21 mouse cellular contexts compared by ENCODE assay signal in the genomic region with DNA sequence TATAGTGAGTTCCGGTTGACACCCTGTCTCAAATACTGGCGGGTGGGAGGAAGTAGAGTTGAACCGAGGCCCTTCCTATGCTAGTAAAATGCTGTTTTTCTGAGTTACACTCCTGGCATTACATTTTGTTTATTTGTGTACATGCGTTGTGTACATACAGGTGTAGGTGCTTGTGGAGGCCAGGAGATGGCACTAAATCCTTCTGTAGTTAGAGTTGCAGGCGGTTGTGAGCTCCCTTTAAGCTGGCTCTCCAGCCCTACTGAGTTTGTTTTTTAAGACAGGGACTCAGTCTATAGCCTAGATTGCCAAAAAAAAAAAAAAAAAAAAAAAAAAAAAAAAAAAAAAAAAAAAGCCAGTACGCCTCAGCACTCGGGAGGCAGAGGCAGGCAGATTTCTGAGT. TPM values are rescaled to one million over a fixed set of nuclear protein-coding genes. Genes with fewer than 3 reads are reported as not detected.
A peak's percentile ranks its signal among the peaks of the same experiment; 100 is the strongest.
DNase-seq lines count a peak whose midpoint lies in the region; ATAC-seq and TF ChIP-seq lines count a peak whose summit lies in the region.
"Had no signal": no experiment of that assay in that cellular context is flagged by ENCODE, and none has a peak within 500 bp of the region (broad histone marks: within the 10 kb centered on the region; RNA-seq: fewer than 3 reads in every experiment).

No protein-coding gene starts in this region.

- H3K36me3 ChIP-seq in lung, embryonic 14.5 days (ENCODE audit: insufficient read depth): no peaks in the 10 kb centered on the region
- no peaks in the 10 kb centered on the region for H3K36me3 ChIP-seq in ES-Bruce4 (ENCODE audit: control insufficient read depth, insufficient read depth, low read length, poor library complexity, severe bottlenecking)
- no peaks in the 10 kb centered on the region for H3K36me3 ChIP-seq in stomach, postnatal 0 days (ENCODE audit: control insufficient read depth, insufficient read depth, low read length)
- no peaks in the 10 kb centered on the region for H3K36me3 ChIP-seq in hindbrain, embryonic 14.5 days (replicated peaks; ENCODE audit: control insufficient read depth, insufficient read depth)
- H3K36me3 ChIP-seq: heart, embryonic 15.5 days; liver, embryonic 13.5 days; midbrain, embryonic 10.5 days had no signal

- H3K27me3 ChIP-seq in lung, embryonic 14.5 days (ENCODE audit: insufficient read depth, low read length): no peaks in the 10 kb centered on the region
- no peaks in the 10 kb centered on the region for H3K27me3 ChIP-seq in ES-Bruce4 (ENCODE audit: control insufficient read depth, insufficient read depth, low read length, poor library complexity, severe bottlenecking)
- no peaks in the 10 kb centered on the region for H3K27me3 ChIP-seq in stomach, postnatal 0 days (ENCODE audit: control insufficient read depth, insufficient read depth, low read length)
- no peaks in the 10 kb centered on the region for H3K27me3 ChIP-seq in hindbrain, embryonic 14.5 days (ENCODE audit: control insufficient read depth, insufficient read depth, low read length)
- H3K27me3 ChIP-seq: liver, embryonic 13.5 days had no signal

- no peak for DNase-seq in lung, embryonic 14.5 days
- DNase-seq in lung, adult 18-20 months: no peak
- DNase-seq in ZHBTc4 (ENCODE audit: low read depth, low spot score): peak; percentile 79
- DNase-seq in stomach, postnatal 0 days (ENCODE audit: low spot score): no peak
- DNase-seq in hindbrain, embryonic 14.5 days (ENCODE audit: low spot score): no peak
- DNase-seq in spleen, postnatal 10 days (ENCODE audit: low spot score in 2 of 2): no peak
- DNase-seq: gastrocnemius, postnatal 10 days; heart, adult 2 months; kidney, adult 8-10 months; kidney, postnatal 14 days; liver, embryonic 13.5 days; right cerebral cortex, postnatal 25 days; thymus, postnatal 36 days had no signal

- TF ChIP-seq EP300 in ES-Bruce4 (IDR thresholded peaks at IDR 0.05; ENCODE audit: insufficient read depth, low read depth, low read length): no peak
- no peak for TF ChIP-seq EP300 in stomach, postnatal 0 days (optimal IDR thresholded peaks at IDR 0.05)

- H3K4me2 ChIP-seq in lung, embryonic 14.5 days: no peak overlapping the region
- H3K4me2 ChIP-seq in stomach, postnatal 0 days (replicated peaks; ENCODE audit: low read depth): no peak overlapping the region
- no peak overlapping the region for H3K4me2 ChIP-seq in hindbrain, embryonic 14.5 days (replicated peaks)
- H3K4me2 ChIP-seq: heart, embryonic 15.5 days; liver, embryonic 13.5 days had no signal

- 0 out of 2 replicates have a peak, but pooled peaks have one; percentile 2 for TF ChIP-seq CTCF in lung, embryonic 14.5 days (IDR thresholded peaks at IDR 0.05; ENCODE audit: low read depth)
- peak; percentile 24 for TF ChIP-seq CTCF in ES-Bruce4 (IDR thresholded peaks at IDR 0.05; ENCODE audit: low read depth, low read length)
- peak; percentile 34; the same call in 1 of the 2 replicates for TF ChIP-seq CTCF in stomach, postnatal 0 days (IDR thresholded peaks at IDR 0.05; ENCODE audit: low read depth)

- H3K4me1 ChIP-seq in lung, embryonic 14.5 days (ENCODE audit: insufficient read depth): no peaks in the 10 kb centered on the region
- no peaks in the 10 kb centered on the region for H3K4me1 ChIP-seq in ES-Bruce4 (ENCODE audit: control insufficient read depth, insufficient read depth, low read length)
- H3K4me1 ChIP-seq in stomach, postnatal 0 days (replicated peaks; ENCODE audit: control insufficient read depth, insufficient read depth): no peaks in the 10 kb centered on the region
- no peaks in the 10 kb centered on the region for H3K4me1 ChIP-seq in hindbrain, embryonic 14.5 days (replicated peaks; ENCODE audit: control insufficient read depth, insufficient read depth, low read length)
- H3K4me1 ChIP-seq: heart, embryonic 15.5 days; liver, embryonic 13.5 days had no signal

- H3K9me3 ChIP-seq in lung, embryonic 14.5 days (ENCODE audit: low read depth, low read length): no peaks in the 10 kb centered on the region
- no peaks in the 10 kb centered on the region for H3K9me3 ChIP-seq in ES-Bruce4 (replicated peaks; ENCODE audit: control insufficient read depth, insufficient read depth, low read length, poor library complexity, severe bottlenecking)
- no peaks in the 10 kb centered on the region for H3K9me3 ChIP-seq in stomach, postnatal 0 days (ENCODE audit: control insufficient read depth, low read length)
- no peaks in the 10 kb centered on the region for H3K9me3 ChIP-seq in hindbrain, embryonic 14.5 days (ENCODE audit: control insufficient read depth, low read length)
- H3K9me3 ChIP-seq: heart, embryonic 15.5 days; liver, embryonic 13.5 days; midbrain, embryonic 10.5 days had no signal

- 73% methylated on average over 7 of the region's 7 CpGs for WGBS in lung, embryonic 14.5 days
- WGBS in stomach, postnatal 0 days: 86% methylated on average over 7 of the region's 7 CpGs
- 86% methylated on average over 7 of the region's 7 CpGs for WGBS in hindbrain, embryonic 14.5 days

- H3K27ac ChIP-seq in lung, embryonic 14.5 days (ENCODE audit: low read depth): no peak overlapping the region
- H3K27ac ChIP-seq in ES-Bruce4 (ENCODE audit: insufficient read depth, low read length): no peak overlapping the region
- H3K27ac ChIP-seq in stomach, postnatal 0 days (replicated peaks): no peak overlapping the region
- H3K27ac ChIP-seq in hindbrain, embryonic 14.5 days: no peak overlapping the region
- H3K27ac ChIP-seq: heart, adult 2 months; heart, embryonic 15.5 days; hindbrain, postnatal 0 days; liver, embryonic 13.5 days; midbrain, embryonic 10.5 days had no signal

- ATAC-seq in lung, embryonic 14.5 days (ENCODE audit: insufficient read depth): no peak
- ATAC-seq in stomach, postnatal 0 days (ENCODE audit: low FRiP score, low TSS enrichment): no peak
- ATAC-seq in hindbrain, embryonic 14.5 days (ENCODE audit: low FRiP score): no peak
- ATAC-seq: forebrain, embryonic 14.5 days; hindbrain, postnatal 0 days had no signal

- H3K4me3 ChIP-seq in lung, embryonic 14.5 days (ENCODE audit: low read depth, low read length): no peak overlapping the region
- no peak overlapping the region for H3K4me3 ChIP-seq in ES-Bruce4 (ENCODE audit: low read depth, low read length)
- H3K4me3 ChIP-seq in stomach, postnatal 0 days (ENCODE audit: low read depth, low read length): no peak overlapping the region
- H3K4me3 ChIP-seq in hindbrain, embryonic 14.5 days (replicated peaks; ENCODE audit: low read length): no peak overlapping the region
- H3K4me3 ChIP-seq: heart, adult 2 months; heart, embryonic 15.5 days; liver, embryonic 13.5 days; midbrain, embryonic 10.5 days had no signal

- no peak for TF ChIP-seq POLR2A in ES-Bruce4 (IDR thresholded peaks at IDR 0.05; ENCODE audit: insufficient read depth, low read length)

- H3K9ac ChIP-seq in lung, embryonic 14.5 days: no peak overlapping the region
- no peak overlapping the region for H3K9ac ChIP-seq in ES-Bruce4 (ENCODE audit: low read depth, poor library complexity, severe bottlenecking)
- no peak overlapping the region for H3K9ac ChIP-seq in stomach, postnatal 0 days (ENCODE audit: low read length)
- H3K9ac ChIP-seq in hindbrain, embryonic 14.5 days: no peak overlapping the region
- H3K9ac ChIP-seq: heart, embryonic 15.5 days; liver, embryonic 13.5 days had no signal

RNA-seq across cellular contexts. Expression of a gene that starts 4.1 kb away (rescaled TPM):
- 0.38 TPM in 1 of 2 replicates, not detected in the other for polyA plus RNA-seq in lung, embryonic 14.5 days (2014; fragmentation: Nextera tagmentation; extraction: Ambion mirVana)
- polyA plus RNA-seq in ES-Bruce4 (2011; ENCODE audit: insufficient read depth, insufficient read length, low read depth, missing spikeins): not detected in 2 replicates
- 0.08 and 0.13 TPM in 2 replicates for polyA plus RNA-seq in stomach, postnatal 0 days (2015; fragmentation: Nextera tagmentation; extraction: Ambion mirVana)
- polyA plus RNA-seq in hindbrain, embryonic 14.5 days (2014; fragmentation: Nextera tagmentation; extraction: Ambion mirVana): 0.25 TPM in 1 of 2 replicates, not detected in the other
- polyA plus RNA-seq: cerebellum, adult 2 months; heart, adult 2 months; hindbrain, postnatal 0 days; midbrain, postnatal 0 days; testis, adult 2 months had no signal

RNA-seq across cellular contexts. Expression of a gene that starts 15.4 kb away (rescaled TPM):
- 11.7 and 15.6 TPM in 2 replicates for polyA plus RNA-seq in lung, embryonic 14.5 days (2014; fragmentation: Nextera tagmentation; extraction: Ambion mirVana)
- polyA plus RNA-seq in ES-Bruce4 (2011; ENCODE audit: insufficient read depth, insufficient read length, low read depth, missing spikeins): 8.8 and 13.9 TPM in 2 replicates
- 13.4 and 14.5 TPM in 2 replicates for polyA plus RNA-seq in stomach, postnatal 0 days (2015; fragmentation: Nextera tagmentation; extraction: Ambion mirVana)
- 3.1 and 4.2 TPM in 2 replicates for polyA plus RNA-seq in hindbrain, embryonic 14.5 days (2014; fragmentation: Nextera tagmentation; extraction: Ambion mirVana)

RNA-seq across cellular contexts. Expression of a gene that starts 16.4 kb away (rescaled TPM):
- polyA plus RNA-seq in lung, embryonic 14.5 days (2014; fragmentation: Nextera tagmentation; extraction: Ambion mirVana): 5.3 and 5.6 TPM in 2 replicates
- polyA plus RNA-seq in ES-Bruce4 (2011; ENCODE audit: insufficient read depth, insufficient read length, low read depth, missing spikeins): 55.1 and 58.3 TPM in 2 replicates
- 1.1 and 1.9 TPM in 2 replicates for polyA plus RNA-seq in stomach, postnatal 0 days (2015; fragmentation: Nextera tagmentation; extraction: Ambion mirVana)
- 5.6 and 6.9 TPM in 2 replicates for polyA plus RNA-seq in hindbrain, embryonic 14.5 days (2014; fragmentation: Nextera tagmentation; extraction: Ambion mirVana)

RNA-seq across cellular contexts. Expression of a gene that starts 19.2 kb away (rescaled TPM):
- 58.8 and 65.1 TPM in 2 replicates for polyA plus RNA-seq in lung, embryonic 14.5 days (2014; fragmentation: Nextera tagmentation; extraction: Ambion mirVana)
- polyA plus RNA-seq in ES-Bruce4 (2011; ENCODE audit: insufficient read depth, insufficient read length, low read depth, missing spikeins): 48.6 and 49.8 TPM in 2 replicates
- 42.2 and 46.8 TPM in 2 replicates for polyA plus RNA-seq in stomach, postnatal 0 days (2015; fragmentation: Nextera tagmentation; extraction: Ambion mirVana)
- 50.2 and 57.4 TPM in 2 replicates for polyA plus RNA-seq in hindbrain, embryonic 14.5 days (2014; fragmentation: Nextera tagmentation; extraction: Ambion mirVana)

RNA-seq across cellular contexts. Expression of a gene that starts 41.7 kb away (rescaled TPM):
- 19.2 and 21.8 TPM in 2 replicates for polyA plus RNA-seq in lung, embryonic 14.5 days (2014; fragmentation: Nextera tagmentation; extraction: Ambion mirVana)
- polyA plus RNA-seq in ES-Bruce4 (2011; ENCODE audit: insufficient read depth, insufficient read length, low read depth, missing spikeins): 20.2 and 23.2 TPM in 2 replicates
- polyA plus RNA-seq in stomach, postnatal 0 days (2015; fragmentation: Nextera tagmentation; extraction: Ambion mirVana): 18.6 and 20.0 TPM in 2 replicates
- 4.8 and 7.3 TPM in 2 replicates for polyA plus RNA-seq in hindbrain, embryonic 14.5 days (2014; fragmentation: Nextera tagmentation; extraction: Ambion mirVana)
